Mouse (Mus musculus) testis, adult 2 months (tissue): ENCODE data around the gene Fam241b.

ENCODE experiments used
- CTCF ChIP-seq: fragments of 200-500 bp; IDR thresholded peaks from 2 replicates; pipeline ENCODE4 v1.5.1; 2012; ENCODE audit warnings: low read depth, mild to moderate bottlenecking, inconsistent platforms, low read length, moderate library complexity; ENCODE audit not compliant: control insufficient read depth, insufficient read depth, insufficient replicate concordance
- POLR2A ChIP-seq: fragments of 200-500 bp; IDR thresholded peaks from 2 replicates; pipeline ENCODE4 v1.6.1; 2012; ENCODE audit warnings: low read depth, mild to moderate bottlenecking, inconsistent platforms, low read length, moderate library complexity; ENCODE audit not compliant: control insufficient read depth

- no peak for TF ChIP-seq CTCF
- no peak for TF ChIP-seq POLR2A
Observed at GRCm38 (mm10) chr10:62060969-62061678, 82.6 kb downstream of the Fam241b start.
